Mouse (Mus musculus) CD8-positive naive resting alpha-beta T cell, adult 2 months (primary cell): ENCODE measurements around the gene Pi4k2a.
A peak's percentile ranks its signal among the peaks of the same experiment; 100 is the strongest.

ENCODE experiments used
- DNase-seq, 2 experiments: peaks; one replicate each; pipeline ENCODE4 v3.0.0; 2022; ENCODE audit warnings: low read depth in 2 of 2, low spot score in 2 of 2

Pi4k2a gene

DNA sequence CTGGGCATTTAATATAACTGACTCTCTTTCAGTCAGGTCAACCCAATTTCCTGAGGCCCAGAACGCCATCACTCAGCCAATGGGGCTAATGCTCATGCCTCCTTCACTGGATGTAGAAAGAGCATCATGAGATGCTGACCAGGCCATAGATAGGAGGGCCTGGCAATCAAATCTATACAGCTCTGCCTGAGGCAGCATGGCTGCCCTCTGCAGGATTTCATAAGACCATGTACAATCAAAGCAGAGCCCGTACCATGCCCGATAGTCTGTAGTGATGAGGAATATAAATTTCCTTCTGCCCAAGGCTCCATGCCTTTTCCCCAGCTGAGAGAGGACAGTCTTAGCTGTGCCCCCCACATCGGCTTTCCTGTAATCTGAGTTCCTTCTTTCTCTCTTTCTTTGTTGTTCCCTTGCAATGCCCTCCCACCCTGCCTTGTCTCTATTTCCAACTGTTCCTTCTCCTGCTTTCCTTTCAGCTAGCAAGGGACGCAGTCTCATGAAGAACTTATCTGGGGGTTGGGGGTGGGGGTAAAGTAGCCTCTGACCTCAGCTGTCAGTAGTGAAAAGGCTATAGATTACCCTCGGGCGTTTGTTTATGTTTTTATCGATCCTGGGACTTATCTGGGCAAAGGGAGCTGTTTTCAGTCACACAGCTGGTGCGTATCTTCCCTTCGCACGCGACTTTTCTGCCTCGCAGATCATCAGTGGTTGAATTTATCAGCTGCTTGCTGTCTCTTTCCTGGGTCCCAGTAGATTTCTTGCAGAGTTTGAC lies 68.2 kb downstream of the Pi4k2a start:
- DNase-seq = no peak

DNA sequence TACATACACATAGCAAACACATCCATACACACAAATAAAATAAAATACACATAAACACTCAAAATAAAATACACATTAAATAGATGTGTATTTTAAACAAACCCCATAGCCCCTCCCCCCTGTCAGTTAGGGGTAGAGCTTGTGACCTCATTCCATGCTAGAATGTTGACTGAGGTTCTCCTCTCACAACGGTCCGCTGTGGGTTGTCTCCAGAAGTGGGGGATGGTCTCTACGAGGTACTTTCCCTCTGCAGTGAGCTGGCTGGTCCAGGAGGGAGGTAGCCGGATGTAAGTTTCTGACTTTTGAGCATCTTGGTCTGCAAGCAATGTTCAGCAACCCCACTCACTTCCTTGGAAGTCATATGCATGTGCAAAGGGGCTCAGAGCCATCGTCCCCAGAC lies 73.5 kb downstream of the Pi4k2a start, which contains the start of gene Zfyve27:
TSS of gene Zfyve27 (plus strand) at position 188 of the 400 bp plus-strand sequence.
- no peak for DNase-seq

DNA sequence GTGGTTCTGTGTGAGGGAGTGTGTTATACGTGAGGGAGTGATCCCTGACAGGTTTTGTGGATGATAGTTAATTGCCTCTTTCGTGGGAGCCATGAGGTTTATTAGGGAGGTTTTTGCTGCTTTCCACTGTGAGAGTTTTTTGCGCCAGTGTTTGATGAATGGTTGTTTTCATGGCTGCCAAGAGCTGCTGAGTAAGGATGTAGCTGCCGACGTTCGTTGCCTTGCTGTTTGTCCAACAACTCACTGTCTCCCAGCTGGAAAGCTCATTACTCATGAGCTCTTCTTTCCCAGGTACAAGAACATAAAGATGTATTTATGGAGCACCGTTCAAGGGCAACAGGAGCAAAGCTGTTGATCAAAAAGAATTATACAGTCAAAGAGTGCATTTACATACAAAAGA lies 73.9 kb downstream of the Pi4k2a start:
- DNase-seq = no peak

DNA sequence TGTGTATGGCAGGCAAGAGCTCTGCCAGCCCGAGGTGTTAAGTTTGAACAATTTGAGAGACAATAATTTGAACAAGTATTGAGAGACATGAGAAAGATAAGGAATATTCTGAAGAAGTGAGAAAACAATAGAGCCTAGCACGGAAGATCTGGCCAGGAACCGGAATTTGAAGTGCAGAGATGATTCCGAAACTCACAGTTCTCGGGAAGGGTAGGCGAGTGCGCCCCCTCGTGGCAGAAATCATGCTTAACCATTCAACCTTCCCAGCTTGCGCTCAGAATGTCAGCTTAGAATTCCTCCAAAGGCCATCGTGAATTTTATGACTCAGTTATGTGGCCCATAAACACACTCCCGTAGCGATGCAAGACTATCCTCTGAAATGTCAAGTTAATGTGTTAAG lies 75.9 kb downstream of the Pi4k2a start:
- DNase-seq = peak; percentile 78 to 83

DNA sequence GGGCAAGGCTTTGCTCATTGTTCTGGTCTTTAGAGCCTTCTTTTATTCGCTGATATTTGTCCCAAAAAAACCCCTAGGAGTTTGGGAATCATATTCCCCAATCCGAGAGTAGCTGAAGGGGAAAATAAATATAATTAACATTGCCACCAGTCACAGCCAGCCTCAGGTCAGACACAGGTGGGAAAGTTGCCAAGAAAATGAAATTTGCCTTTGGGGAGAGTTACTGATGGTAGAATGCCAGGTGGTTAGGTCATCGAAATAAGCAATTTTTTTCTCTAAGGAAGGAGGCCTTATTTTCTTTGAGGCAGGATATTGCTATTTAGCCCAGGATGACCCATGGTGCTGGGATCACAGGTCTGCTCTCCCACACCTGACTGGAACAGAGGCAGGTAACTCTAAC lies 76.5 kb downstream of the Pi4k2a start:
- no peak for DNase-seq

DNA sequence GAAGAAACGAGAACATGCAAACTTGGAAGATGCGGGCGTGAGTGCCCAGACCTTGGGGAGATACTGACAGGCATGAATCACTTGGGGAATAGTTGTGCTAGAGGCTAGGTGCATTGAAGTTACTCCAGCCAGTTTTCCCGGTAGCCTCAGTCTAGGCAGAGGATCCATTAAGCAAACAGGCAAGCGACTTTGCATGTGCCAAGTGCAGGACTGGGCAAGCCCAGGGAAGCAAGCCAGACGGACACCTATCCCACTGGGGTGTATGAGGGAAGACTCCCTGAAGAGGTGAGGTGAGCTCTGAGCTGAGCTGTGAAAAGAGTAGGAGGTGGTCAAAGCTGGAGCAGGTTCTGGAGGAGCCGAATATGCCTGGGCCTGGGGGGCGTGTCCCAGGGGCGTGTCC lies 77.2 kb downstream of the Pi4k2a start:
- no peak for DNase-seq

DNA sequence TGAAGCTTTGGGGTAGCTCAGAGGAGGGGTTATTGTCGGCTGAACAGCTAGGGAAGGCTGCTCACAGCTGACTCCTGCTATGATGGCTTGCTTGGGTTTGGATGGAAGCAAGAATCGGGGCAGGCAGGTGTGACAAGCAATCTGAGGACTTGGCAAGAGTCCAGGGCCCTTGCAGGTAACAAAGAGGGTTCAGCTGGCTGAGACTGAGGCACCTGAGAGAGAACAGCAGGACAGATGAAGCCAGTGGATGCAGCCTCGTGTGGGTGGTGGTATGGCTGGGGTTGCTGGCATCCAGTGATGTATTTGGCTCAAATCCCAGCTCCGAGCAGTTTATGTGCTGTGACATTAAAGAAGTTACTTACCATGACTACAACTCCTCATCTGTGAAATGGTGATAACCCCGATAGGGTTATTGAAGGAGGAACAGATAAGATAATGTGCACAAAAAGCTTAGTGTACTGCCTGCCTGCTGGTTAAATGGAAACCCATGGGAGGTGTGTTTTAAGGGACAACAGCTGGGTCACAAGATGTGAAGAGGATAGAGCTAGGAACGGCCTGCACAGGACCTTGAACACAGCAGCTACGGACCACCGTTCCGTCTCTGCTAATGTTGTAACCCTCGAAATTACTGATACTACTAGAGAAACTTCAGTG lies 79.2 kb downstream of the Pi4k2a start:
- DNase-seq = no peak

DNA sequence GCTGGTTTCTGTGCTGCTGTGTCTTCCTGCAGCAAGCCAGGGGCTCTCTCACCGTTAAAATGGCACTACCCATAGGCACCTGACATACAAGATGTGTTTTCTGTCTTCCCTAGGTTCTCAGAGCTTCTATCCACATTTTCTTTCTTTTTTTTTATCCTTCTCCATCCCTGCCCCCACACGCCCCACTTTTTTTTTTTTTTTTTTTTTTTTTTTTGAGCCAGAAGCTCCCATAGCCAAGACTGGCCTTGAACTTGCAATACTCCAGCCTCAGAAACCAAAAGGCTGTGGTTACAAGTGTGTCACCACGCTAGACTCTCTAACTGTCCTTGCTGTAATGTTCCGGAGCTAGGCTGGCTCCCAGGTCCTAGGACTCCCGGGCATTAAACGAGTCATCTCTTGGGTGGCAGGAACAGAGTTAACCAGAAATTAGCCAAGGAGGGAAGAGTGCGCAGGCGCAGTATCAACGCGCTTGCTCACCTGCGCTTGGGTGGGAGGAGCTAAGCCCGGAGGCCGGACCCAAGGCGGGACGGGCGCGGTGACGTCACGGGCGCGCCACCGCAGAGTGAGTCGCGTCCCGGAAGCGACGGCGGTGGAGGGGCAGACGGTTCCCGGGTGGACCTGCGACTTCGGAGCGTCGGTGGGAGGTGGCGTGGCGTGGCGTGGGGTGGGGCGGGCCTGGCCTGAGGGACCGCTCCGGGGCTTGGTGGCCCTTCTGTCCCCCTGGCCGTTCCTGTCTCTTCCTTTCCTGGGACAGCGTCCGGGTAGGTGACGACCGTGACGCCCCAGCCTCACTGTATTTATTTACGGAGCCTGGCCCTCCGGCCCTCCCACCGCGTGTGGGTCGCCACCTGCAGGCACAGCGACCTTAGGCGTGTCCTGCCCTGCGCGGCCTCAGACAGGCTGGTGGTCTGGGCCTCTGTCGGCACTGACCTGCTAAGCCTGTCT lies 80.0 kb downstream of the Pi4k2a start:
- peak; percentile 88 to 92 for DNase-seq
